Mouse (Mus musculus): ENCODE results near the gene Cym. TPM values are rescaled to one million over a fixed set of nuclear protein-coding genes. Genes with fewer than 3 reads are reported as not detected.

The Cym gene
- total RNA-seq, 2 experiments from 2014 or later: not detected

DNA sequence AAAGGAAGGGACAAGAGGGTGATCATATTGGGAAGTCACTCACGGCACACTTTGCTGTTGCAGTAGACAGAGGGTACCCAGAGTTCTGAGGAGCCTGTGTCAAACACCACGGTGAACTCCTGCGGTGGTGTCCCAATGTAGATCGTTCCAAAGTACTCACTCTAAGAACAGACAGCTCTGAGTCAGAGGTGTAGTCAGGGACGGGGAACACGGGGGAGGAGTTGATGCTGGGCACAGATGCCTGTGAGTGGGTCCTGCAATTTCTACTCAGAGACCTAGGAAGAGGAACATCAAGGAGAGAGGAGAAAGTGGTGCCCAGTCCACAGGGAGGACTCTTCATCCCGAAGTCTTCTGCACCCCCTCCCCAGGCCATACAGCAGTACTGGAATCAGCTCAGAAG, 3.0 kb downstream of the Cym start:
- no peak for DNase-seq (ENCODE audit: extremely low spot score in 1 of 2, low spot score in 2 of 2)
- intact Hi-C loops (cut with DNase I): no loop called here
- H3K4me3 ChIP-seq: no peak overlapping the region
- no peak for TF ChIP-seq CTCF (IDR thresholded peaks at IDR 0.05)
- no peak overlapping the region for H3K27ac ChIP-seq

DNA sequence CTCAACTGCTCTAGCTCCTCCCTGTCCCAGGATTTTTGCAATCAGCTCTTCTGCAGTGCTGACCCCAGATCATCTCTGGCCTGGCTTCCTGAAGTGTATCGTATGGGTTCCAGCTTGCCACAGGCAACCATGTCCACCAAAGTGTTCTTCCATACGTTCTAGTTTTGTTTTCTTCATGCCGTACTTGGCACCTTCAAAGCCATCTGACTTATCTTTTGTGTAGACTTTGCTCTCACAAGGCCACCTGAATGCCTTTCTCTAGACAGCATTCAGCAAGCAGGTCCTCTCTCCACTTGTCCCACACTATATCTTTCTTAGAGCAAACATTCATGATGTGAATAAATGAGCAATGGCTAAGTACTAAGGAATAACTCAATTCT, 4.4 kb downstream of the Cym start:
- Histone ChIP-seq H3K4me3 (no peak overlapping the region), H3K27ac (no peak overlapping the region)
- DNase-seq (ENCODE audit: extremely low spot score in 1 of 2, low spot score in 2 of 2): no peak
- no peak for TF ChIP-seq CTCF (IDR thresholded peaks at IDR 0.05)
- intact Hi-C loops (cut with DNase I): no loop called here

DNA sequence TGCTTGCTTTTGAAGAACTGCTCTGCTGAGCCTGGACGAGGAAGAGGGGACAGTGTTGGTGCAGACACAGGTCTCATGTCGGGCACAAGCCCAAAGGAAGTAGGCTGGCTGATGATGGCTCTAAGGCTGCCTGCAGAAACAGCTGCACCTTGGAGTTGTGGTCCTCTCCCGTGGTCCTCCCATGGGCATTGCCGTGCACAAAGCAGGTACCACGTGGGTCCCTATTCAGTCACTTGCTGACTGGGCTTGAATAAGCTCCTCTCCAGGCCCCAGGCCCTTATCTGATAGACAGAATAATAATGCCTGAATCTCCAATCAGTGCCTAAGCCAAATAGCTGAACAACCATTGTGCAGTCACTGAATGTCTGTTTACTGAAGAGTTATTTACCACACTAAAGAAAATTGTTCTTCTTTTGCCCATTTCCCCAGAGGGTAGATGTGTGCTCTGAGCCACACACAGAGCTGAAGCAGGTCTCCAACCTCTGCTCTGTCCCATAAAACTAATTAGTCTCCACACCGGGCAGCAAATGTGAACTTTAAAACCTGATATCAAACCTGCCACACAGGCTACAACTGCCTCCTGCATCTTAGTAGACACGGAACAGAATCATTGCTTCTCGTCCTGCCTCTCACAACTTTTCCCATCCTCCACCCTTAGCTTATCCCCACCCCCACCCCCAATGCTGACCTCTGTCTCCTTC, 5.0 kb downstream of the Cym start:
- H3K27ac ChIP-seq: no peak overlapping the region
- intact Hi-C loops (cut with DNase I): no loop called here
- TF ChIP-seq CTCF (IDR thresholded peaks at IDR 0.05): no peak
- no peak overlapping the region for H3K4me3 ChIP-seq
- DNase-seq (ENCODE audit: extremely low spot score in 1 of 2, low spot score in 2 of 2): no peak

DNA sequence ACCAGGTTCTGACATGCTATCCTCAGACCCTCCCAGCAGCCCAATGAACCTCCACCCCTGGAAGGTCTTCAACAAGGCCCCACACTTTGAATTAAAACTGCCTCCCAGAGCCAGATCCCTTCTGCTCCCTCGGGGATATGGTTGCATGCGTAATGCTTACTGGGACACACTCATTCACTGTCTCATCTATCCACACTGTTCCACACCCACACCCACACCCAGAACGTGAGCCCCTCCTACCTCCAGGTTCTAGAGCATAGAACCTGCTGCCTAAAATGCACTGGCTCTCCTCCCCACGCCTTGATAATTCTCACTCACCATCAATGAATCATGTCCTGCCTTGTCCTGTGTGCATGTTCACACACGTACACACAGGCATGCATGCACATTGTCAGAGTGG, 6.9 kb downstream of the Cym start:
- TF ChIP-seq CTCF (IDR thresholded peaks at IDR 0.05): no peak
- Histone ChIP-seq H3K27ac (no peak overlapping the region), H3K4me3 (no peak overlapping the region)
- DNase-seq (ENCODE audit: extremely low spot score in 1 of 2, low spot score in 2 of 2): no peak
- intact Hi-C loops (cut with DNase I): no loop called here

DNA sequence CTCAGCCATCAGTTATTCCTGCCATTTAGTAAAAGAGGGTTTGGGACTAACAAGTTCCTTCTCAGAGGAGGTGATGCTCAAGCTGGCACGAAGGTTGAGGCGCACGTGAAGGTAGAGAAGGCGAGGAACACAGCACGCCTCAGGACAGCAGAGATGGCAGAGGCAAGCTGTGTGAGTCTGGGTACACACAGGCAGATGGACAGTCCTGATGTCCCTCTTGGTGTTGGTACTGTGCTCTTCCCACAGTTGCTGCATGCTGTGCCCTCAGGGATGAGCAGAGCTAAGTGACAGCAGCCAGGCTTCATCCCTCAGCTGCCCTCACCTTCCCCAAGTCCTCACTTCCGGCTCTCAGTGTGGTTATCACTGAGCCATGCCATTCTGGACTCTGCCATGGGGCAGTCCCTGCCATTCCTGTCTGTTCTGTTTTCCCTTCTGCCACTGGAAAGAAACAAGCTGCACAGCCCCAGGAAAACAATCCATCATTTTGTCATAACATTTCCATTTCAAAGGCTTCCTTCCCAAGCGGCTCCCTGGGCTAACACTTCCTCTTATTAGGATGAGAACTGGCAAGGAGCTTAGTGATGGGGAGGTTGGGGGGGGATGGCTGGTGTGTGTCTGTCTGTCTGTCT, 13.8 kb downstream of the Cym start:
- no peak for TF ChIP-seq CTCF (IDR thresholded peaks at IDR 0.05)
- no peak overlapping the region for H3K27ac ChIP-seq
- intact Hi-C loops (cut with DNase I): loop anchor here (2.0 to 5.0 kb wide), 2 partner anchors 125 to 257 kb away; partner anchors contain the start of gene Rbm15
- DNase-seq (ENCODE audit: extremely low spot score in 1 of 2, low spot score in 2 of 2): no peak
- H3K4me3 ChIP-seq: no peak overlapping the region

DNA sequence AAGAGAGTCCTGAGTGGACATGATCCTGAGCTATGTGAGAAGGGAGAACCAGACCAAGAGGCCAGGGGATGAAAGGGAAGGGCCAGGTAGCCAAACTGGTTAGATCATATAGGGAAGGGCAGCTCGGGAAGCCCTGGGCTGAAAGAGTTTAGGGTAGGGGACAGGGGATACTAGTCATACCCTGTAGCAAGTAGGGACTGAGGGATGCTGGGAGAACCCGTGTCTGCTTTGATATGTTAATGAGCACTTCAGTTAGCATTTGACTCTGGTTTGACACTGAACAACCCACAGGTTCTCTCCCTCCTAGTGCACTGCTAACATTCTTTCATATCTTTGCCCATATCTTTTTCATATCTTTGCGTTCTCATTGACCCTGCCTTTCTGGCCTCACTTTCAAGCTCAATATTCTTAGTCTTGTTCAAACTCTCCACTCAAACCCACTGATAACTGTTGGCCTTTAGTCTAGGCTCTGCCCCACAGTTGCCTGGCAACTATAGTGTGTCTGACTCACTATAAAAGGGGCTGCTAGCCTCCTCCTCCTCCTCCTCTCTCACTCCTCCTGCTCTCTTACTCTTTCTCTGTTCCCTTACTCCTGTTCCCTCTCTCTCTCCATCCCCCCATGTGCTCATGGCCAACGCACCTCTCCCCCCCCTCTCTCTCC, 14.9 kb downstream of the Cym start:
- no peak for TF ChIP-seq CTCF (IDR thresholded peaks at IDR 0.05)
- intact Hi-C loops (cut with DNase I): loop anchor here (1.0 to 5.0 kb wide), 3 partner anchors 68 to 258 kb away; partner anchors contain the start of gene Rbm15
- no peak for DNase-seq (ENCODE audit: extremely low spot score in 1 of 2, low spot score in 2 of 2)
- Histone ChIP-seq H3K4me3 (no peak overlapping the region), H3K27ac (no peak overlapping the region)

DNA sequence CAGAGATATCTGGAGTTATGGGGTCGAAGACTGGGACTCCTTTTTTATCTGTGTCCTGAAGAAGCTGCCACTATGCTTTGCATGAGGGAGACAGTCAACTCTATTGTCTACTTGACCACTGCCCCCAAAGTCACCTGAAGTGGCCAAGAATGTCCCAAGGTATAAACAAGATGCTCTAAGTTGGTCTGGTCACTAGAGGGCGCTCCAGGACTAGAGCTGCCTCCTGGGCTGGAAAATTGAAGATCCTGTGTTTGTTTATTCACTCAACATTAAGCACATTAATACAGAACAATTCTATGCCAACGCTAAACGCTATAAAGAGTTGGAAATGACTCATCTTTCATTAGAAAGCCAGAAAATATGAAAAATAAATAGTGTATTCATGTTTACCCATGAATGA, 15.5 kb downstream of the Cym start:
- peak; percentile 97 for TF ChIP-seq CTCF (IDR thresholded peaks at IDR 0.05)
- intact Hi-C loops (cut with DNase I): loop anchor here (1.0 to 5.0 kb wide), 3 partner anchors 68 to 259 kb away; partner anchors contain the start of gene Rbm15
- no peak overlapping the region for H3K27ac ChIP-seq
- DNase-seq (ENCODE audit: extremely low spot score in 1 of 2, low spot score in 2 of 2): peak; percentile 61 to 78
- H3K4me3 ChIP-seq: no peak overlapping the region

DNA sequence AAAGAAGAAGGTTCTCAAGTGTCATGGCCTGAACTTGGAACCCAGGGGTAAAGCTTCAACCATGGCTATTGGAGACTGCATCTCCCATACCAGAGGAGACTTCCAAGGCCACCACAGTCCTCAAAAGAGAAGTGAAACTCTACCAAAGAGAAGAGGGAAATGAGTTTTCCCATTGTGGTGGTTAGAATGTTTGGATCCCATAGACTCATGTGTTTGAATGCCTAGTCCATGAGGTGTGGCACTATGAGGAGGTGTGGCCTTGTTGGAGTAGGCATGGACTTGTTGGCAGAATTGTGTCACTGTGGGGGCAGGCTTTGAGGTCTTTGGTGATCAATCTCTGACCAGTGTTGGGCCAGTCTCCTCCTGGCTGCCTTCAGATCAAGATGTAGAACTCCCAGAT, 16.4 kb downstream of the Cym start:
- TF ChIP-seq CTCF (IDR thresholded peaks at IDR 0.05): no peak
- intact Hi-C loops (cut with DNase I): loop anchor here (5.0 kb wide), 1 partner anchor 127 kb away; the partner anchor contains the start of gene Rbm15
- no peak overlapping the region for H3K4me3 ChIP-seq
- no peak overlapping the region for H3K27ac ChIP-seq
- DNase-seq (ENCODE audit: extremely low spot score in 1 of 2, low spot score in 2 of 2): no peak

DNA sequence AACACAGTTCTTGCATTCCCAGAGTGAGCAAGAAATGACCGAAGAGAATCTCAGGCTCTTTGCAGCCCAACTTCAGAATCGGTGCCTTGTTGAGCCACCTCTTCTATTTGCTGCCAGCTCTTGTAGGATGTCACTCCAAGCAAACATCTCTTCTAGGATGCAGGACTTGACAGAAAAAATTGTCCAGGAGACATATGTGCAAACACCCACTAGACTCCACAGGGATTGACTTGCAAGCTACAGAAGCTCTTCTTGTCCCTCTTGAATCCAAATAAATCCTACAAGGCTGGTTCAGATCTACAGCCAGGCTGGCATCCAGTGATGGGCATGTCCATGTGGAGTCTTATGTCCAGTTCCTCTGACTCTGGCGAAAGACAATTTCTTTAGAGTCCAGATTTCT, 17.1 kb downstream of the Cym start:
- Histone ChIP-seq H3K27ac (no peak overlapping the region), H3K4me3 (no peak overlapping the region)
- intact Hi-C loops (cut with DNase I): no loop called here
- no peak for DNase-seq (ENCODE audit: extremely low spot score in 1 of 2, low spot score in 2 of 2)
- TF ChIP-seq CTCF (IDR thresholded peaks at IDR 0.05): no peak

DNA sequence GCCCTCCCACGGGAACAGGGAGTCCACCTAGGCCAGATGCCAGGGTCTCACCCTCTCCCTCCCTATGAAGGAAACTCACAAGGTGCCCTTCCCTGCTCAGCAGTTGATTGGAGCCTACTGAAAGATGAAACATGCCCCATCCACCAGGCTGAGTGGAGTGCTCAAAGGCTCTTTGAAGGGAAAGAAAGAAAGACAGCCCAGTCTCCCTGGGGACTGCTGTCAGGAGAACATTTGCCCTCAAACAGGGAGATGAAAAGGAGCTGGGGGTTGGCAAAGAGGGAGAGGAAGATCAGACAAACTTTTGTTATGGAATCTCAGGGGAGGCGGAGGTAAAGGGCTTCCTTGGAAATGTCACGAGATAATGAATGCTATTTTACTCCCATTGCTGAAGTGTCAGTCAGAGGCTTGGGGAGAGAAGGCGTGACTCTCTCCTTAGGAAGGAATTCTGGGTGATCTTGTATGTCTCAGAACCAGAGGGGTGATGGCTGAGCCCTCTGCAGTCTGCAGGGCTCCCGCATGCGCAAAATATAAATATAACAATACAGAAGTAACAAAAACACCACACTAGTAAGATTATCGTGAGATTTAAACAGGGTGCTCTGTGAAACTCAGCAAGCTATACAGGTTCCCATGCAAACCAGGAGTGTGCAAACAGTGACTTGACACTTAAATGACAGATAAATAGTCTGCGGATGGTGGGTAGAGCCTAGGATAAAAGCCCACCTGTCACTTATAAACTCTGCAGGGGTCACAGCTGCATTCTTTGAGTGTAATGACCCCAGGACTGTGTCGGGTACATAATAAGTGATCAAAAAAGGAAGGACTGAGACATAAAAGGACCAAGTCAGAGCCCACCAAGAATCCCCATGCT, 20.0 kb downstream of the Cym start:
- DNase-seq (ENCODE audit: extremely low spot score in 1 of 2, low spot score in 2 of 2): no peak
- Histone ChIP-seq H3K27ac (no peak overlapping the region), H3K4me3 (no peak overlapping the region)
- intact Hi-C loops (cut with DNase I): no loop called here
- no peak for TF ChIP-seq CTCF (IDR thresholded peaks at IDR 0.05)

DNA sequence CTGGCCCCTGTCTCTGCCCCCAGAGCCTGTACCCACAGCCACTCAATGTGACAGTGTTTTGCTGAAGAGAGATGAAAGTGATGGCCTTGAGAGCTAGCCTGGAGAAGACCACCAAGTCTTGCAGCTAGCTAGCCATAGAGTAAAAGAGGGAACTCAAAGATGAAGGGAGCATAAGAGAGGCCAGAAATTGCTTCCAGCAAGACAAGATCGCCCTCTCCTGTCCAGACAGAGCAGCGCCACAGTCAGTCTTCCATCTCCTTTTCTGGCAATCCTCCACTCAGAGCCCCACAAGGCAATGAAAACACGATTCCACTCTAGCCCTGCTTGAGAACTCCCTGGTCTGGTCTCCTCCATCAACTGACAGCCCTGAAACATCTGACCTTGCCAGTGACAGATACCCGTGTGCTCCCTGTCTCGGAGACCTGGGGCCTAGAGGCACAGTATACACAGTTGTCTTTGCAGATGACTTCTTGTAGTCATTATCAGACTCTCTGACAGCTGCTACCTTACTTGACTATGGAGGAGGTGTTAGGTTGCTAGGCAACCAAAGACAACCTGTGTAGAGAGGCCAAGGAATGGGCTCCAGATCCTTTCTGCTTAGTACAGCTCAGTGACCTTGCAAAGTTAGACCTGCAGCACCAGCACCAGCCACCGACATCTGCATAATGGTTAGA, 33.2 kb downstream of the Cym start:
- no peak overlapping the region for H3K4me3 ChIP-seq
- intact Hi-C loops (cut with DNase I): loop anchor here (1.0 to 2.0 kb wide), 3 partner anchors 94 to 285 kb away; no protein-coding TSS in a partner anchor
- TF ChIP-seq CTCF (IDR thresholded peaks at IDR 0.05): peak; percentile 88
- no peak overlapping the region for H3K27ac ChIP-seq
- DNase-seq (ENCODE audit: extremely low spot score in 1 of 2, low spot score in 2 of 2): peak; percentile 71 to 74

Measured in left cerebral cortex, adult 2 months (tissue).